Mouse (Mus musculus) hindlimb bud, embryonic 11.5 days (tissue): ENCODE data around the gene Kcna7.
A peak's percentile ranks its signal among the peaks of the same experiment; 100 is the strongest.
"Not testable (repeated sequence)": the region's sequence is repeated elsewhere in the genome, so short reads cannot be mapped to it uniquely, and the experiment has no call there.

Experiments
- DNase-seq: peaks from one replicate; pipeline ENCODE4 v3.0.0-alpha.2; 2012; ENCODE audit warnings: low read depth, low spot score; ENCODE audit errors: extremely low spot score

Kcna7 gene

DNA sequence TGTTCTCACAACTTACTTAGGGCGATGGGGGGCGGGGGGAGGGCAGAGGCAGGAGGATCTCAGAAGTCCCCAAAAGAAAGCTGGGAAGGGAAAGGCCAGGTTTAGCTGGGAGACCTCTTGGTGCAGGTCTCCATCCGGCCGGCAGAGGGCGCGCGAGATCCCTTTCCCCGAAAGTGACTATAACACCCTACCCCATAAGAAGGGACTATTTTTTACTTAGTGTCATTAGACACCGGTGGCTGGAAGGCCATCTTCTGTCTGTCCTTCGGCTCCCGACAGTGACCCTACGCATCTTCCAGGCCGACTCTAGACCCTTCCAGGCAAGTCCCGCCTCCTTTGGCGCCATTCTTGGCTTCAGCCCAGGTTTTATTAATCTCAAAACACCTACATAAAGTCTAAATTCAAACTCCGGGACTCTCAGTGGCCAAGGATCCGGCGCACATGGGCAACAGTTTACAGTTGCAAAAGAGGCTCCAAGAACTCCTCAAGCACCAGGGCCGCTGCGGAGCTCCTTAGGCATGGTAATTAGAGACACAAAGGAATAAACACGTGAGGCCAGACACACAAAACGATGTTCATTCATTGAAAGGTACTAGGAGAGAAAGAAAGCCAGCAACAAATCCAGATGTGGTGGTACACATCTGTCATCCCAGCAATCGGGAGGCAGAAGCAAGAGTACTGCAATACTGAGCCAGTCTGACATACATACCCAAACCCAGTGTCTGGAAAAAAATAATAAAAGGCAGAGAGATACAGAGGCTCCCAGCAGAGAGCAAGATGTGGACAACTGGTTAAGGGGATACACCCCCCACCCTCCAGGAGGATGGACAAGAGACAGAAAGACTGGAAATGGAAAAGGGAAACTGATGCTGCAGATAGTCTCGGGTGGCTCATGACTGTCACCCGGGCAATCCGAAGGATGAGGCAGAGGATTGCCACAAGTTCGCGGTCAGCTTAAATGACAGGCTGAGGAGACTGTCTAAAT lies at the start of gene Kcna7:
Gene Kcna7, plus strand, starts transcription at position 563 of the 985 bp plus-strand sequence.
- no peak for DNase-seq

DNA sequence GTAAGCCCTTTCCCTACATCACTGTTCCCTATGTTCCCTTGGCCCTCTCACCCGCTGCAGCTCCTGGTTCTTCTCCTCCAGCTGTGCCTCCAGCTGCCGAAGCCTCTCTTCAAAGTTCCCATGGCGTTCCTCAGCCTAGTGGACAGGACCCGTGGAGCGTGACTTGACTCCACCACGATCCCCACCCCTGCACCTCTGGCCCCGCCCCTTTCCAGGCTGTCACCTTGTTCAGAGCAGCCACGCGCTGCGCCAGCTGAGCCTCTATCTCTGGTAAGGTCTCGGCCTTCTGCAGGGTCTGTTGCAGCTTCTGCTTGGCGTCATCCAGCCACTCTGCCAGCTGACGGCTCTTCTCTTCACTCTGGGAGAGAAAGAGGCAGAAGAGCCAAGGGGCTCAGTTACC lies 49.4 kb upstream of the Kcna7 start:
- DNase-seq: no peak

DNA sequence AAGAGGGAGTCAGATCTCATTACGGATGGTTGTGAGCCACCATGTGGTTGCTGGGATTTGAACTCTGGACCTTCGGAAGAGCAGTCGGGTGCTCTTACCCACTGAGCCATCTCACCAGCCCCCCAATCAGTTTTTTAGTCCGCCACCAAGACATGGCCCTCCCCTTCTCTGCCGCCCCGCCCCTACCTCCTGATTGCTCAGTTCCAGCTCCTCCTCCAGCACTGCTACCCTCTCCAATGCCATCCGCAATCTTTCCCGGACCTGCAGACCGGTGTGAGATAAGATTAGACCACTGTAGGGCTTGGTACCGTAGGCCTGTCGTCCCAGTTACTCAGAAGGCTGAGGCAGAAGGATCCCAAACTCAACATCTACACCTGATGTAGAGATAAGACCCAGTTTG lies 46.4 kb upstream of the Kcna7 start:
- not testable (repeated sequence) for DNase-seq

DNA sequence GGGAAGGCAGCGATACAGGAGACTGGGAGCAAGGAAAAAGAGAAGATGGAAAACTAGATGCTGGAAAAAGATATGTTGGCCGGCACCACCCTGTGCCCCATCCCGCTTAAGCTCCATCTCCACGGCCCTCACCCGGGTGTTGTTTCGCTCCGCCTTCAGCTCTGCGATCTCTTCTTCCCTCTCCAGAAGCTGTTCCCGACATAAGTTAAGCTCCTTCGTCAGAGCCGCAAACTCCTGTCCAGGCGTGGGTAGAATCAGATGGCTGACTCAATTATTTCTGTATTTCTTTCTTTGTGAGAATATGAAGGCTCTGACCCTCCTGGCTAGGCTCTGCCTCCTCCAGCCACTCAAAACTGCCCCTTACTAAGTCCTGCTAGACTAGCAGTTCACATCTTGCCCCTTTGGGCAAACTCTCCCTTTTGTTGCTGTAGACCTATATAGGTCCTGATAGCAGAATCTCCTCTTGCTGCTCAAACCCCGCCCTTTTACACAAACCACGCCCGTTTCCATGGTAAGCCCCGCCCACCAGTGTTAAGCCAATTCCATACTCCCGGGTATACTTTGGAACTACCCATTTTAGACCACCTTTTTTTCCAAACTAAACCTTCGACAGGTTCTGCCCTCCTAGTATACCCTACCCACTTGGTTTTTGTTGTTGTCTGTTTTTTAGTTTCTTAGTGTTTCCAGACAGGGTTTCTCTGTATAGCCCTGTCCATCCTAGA lies 44.9 kb upstream of the Kcna7 start:
- no peak for DNase-seq

DNA sequence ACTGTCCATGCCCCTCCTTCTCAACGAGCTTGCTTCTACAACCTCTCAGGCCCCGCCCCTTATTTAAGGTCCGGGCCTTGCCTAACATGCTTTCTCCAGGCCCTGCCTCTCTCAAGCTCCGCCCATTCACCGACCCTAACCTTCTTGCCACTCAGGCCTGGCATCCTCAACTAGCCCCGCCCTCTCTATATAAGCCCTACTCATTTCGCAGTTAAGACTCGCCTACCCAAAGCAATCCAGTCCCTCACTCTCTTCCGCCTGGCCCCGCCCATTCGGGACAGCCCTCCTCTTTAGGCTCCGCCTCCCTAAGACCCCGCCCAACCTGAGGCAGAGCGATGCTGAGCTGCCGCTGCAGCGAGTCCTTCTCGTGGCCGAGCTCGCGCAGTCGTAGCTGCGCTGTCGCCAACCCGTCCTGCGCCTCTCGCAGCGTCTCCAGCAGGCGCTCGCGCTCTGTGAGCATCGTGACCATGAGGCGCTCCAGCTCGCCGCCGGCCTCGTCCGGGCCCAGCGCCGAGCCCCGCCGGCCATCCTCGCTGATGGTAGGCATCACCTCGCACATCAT lies 44.1 kb upstream of the Kcna7 start:
- DNase-seq: peak; percentile 53

DNA sequence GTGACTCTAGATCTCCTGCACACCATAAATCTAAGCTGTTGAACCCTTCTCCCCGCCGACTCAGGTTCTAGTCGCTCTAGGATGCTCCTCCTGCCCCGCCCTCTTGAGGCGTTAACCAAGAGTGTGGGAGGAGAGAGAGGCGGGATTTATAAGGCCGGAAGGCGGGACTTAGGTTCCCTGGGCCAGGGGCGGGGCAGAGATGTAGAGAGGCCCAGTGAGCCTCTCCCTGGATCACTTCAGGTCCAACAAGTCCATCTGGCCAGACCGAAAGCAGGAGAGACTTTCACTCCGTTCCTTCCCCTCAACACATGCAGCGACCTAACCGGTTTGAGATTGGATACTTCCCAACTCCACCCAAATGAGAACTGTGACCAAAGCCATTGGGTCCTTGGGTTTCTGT lies 42.7 kb upstream of the Kcna7 start:
- no peak for DNase-seq

DNA sequence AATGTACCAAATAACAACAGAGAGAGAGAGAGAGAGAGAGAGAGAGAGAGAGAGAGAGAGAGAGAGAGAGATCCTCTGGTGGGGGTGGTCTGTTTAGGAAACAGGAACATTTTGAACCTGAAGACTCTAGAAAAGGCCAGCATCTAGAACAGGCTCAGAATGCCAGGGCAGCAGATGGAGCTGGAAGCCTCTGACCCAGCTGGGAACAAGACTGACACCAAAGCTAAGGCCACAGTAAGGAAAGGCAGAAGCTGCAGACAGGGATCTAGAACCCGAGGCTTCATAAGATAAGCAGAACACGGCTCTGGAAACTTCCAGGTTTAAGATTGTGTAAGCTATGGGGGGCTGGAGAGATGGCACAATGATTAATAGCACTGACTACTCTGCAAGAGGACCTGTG lies 41.5 kb upstream of the Kcna7 start:
- no peak for DNase-seq

DNA sequence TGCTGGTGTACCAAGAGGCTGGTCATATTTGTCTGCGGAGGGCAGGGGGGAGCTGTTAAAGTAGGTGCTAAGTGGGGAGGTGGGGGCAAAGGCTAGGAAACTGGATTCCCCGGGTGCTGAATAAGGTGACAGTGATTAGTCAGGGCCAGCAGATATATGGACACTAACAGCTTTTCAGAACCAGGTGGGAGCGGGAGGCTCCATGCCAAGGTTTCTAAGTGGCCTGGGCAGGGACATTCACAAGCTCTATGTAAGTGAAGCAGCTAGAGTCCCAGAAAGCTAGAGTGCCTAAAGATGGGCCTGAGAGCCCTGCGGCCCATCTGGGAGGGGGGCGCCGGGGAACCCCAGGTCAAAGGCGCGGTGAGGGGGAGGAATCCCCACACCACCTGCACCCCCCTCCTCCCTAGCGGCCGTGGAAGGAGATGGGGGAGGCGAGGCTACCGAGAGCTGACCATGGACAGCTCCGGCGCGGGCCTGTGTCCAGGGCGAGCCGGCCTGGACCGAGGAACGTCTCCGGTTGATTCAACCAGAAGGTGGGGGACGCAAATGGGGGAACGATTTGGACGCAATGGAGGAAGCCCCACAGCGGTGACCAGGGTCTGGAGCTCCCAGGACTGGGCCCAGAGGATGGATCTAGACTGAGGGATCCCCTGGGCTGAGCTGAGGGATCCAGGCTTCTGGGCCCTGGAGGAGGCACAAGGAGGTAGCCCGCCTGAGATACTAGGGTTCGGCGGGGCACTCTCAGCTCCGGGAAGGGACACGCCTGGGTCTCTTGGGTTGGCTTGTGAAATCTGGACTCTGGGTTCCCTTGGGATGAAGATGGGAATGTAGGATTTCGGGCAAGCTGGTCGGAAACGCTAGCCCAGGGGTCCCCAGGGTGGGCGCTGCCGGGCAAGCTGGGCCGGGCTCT lies 39.5 kb upstream of the Kcna7 start:
- DNase-seq: no peak

DNA sequence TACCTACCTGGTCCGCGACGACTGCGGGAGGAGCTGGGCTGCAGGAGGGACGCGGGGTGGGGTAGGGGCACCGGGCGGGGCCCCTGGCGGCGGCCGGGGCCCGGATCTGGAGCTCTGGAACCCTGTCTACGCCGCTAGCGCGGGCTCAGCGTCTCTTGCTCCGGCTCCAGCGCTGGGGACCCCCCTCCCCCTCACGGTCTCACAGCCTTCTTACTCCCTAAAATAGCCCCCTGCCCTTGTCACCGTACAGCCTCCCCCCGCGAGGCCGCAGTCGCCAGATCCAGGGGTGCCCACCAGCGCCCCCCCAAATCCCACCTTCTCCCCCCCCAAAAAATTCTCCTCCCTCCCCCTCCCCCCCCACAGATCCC lies 38.8 kb upstream of the Kcna7 start, which contains the start of gene Ppfia3:
Gene Ppfia3, minus strand, starts transcription at position 368 of the 368 bp plus-strand sequence.
- no peak for DNase-seq

DNA sequence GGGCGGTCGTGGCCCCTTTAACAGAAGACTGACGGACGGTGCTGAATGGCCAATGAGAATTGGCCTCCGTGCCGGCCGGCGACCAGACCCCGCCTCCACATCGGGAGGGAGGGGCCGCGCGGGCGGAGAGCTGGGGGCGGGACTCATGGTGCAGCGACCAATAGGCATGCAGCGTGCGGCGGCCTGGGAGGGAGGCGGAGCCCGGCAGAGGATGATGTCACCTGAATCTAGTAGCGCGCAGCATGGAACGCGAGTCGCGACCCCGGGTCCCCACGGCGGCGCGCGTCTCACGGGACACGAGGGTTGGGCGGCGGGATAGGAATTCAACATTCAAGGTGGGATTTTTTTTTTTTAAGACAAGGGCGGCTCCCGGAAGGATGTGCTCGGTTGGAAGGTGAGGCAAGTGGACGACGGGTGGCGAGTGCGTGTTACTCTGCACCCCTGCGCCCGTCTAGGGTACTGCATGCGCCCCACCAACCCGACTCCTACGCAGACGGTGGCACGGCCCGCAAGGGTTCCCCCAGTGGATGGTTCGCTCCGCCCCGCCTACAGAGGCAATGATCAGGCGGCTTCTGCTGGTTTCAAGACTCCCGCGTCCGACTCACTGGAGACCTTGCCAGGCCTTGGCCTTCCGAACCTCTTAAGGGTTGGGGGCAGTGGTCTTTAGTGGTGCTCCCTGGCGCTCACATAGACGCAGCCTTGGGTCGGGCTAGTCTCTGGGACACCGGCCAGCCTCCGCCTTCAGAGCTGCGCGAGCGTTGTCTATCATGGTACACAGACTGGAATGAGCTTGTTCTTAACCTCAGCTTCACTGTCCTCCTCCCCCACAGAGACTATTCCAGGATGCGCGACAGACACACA lies 38.2 kb upstream of the Kcna7 start:
- peak; percentile 82 for DNase-seq

DNA sequence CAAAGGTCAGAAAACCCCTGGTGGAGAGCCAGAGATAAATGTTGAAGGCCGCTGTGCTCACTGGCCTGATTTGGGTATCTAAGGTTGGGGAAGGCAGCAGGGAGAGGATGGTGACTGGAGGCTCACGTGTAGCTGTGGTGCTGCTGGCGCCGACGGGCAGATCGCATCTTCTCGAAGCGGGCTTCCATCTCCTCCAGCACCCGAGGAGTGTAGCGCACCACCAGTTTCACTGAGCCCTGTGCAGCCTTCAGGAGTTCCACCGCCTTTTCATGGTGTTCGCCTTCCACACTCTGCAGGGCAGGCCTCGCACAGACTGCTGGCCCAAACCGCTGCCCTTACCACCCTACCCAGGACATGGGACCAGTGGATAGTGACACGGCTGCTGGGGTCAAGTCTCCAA lies 37.3 kb upstream of the Kcna7 start:
- no peak for DNase-seq

DNA sequence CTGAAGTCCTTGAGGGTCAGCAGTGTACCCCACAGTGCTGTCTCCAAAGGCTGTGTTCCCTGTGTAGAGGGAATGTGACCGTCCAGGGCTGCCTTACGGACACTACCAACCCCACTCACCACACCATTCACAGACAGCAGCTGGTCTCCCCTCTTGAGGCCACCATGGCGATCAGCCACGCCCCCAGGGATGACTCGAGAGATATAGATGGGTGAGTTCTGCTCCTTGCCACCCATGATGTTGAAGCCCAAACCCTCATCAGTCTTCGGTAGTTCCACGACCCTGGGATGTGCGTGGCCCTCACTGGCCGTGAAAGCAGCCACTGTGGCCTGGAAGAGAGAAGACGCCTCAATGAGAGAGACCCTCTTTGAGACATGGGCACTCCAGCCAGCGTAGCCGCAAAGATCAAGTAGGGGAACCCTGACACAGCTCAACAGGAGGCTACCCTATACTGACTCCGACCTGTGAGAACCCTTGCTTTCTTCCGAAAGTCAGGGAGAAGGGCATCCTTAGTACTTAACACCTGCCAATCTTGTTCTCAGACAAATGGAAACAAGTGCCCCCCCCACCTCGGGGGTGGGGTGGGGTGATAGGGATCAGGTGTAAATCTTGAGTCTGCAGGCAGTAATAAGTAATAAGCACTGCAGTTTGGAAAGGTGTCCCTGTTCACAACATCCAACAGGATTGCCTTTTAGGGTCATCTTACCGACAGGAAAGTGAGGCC lies 36.3 kb upstream of the Kcna7 start:
- no peak for DNase-seq

DNA sequence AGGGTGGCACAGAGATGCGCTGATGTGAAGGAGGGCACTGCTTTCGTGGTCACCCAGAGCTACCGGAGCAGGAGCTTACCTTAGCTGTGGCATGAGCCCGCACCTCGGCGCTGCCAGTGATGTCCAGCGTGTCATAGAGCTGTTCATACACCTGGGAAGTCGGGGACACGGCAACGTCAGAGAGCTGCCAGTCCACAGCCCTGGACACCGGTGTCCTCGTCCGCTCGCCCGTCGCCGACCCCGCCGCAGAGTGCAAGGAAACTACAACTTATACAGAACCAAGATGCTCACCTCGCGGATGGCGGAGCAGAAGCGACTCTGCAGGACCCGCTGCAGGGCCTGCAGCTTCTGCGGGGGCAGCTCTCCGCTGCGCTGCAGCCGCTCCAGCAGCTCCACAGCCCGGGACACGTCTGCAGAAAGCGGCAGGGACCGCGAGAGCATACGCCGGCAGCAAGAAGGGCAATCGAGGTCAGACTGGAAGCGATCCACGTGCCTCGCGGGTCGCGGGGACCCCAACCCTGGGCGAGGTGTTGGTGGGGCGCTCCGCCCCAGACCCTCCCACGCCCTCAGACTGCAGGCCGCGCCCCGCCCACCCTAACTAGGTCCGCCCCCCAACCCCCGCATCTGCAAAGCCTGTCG lies 35.5 kb upstream of the Kcna7 start:
- no peak for DNase-seq

DNA sequence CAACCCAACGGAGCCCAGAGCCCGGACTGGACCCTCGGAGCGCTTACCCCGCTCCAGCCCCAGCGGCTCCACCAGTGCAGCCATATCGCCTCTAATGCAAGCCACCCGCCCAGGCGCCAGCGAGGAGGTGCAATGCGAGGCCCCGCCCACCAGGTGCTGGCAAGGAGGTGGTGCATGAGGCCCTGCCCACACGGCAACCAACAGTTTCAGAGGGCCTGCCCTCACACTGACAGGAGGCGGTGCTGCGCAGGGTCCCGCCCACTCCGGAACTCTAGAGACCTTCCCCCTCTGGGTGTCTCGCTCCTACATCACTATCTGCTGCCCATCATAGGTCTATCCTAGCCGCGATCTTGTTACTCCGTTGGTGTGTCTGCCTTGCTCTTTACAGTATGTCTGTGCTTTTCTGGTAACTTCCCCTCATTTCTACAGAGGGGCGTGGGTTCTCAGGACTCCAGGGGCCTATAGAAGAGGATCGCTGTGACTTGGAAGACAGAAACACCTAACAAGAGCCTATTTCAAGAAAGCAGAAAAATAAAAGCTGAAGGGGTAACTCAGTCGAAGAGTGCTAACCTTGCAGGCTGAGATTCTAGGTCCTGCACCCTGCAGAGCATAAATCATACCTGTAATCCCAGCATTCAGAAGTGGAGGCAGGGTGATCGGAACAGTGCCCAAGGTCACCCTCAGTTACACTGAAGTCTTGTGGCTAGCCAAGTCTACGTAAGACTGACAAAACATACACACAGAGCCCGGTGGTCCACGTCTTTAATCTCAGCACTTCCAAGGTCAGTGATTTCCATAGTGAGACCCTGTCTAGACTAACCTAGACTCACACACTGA lies 34.8 kb upstream of the Kcna7 start, which contains the start of gene Lin7b:
Gene Lin7b, minus strand, starts transcription at position 109 of the 837 bp plus-strand sequence.
- DNase-seq: peak; percentile 49

DNA sequence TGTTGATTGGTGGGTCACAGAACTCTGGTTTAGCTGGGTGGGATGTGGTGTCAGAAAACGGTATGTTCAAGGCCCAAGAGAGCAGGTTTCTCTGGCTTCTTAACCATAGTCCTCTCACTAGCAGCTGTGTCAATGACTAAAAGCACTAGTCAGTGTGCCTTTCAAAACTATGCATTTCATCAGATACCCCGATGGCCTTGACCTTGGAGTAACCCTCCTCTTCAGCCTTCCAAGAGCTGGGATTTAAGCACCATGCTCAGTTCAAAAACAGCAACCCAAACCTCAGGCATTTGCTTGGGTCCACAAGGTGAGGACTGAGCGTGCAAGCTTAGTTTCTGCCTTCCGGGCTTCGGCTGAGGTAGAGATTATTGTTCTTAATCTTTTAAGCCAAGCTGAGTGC lies 33.1 kb upstream of the Kcna7 start:
- DNase-seq: no peak

DNA sequence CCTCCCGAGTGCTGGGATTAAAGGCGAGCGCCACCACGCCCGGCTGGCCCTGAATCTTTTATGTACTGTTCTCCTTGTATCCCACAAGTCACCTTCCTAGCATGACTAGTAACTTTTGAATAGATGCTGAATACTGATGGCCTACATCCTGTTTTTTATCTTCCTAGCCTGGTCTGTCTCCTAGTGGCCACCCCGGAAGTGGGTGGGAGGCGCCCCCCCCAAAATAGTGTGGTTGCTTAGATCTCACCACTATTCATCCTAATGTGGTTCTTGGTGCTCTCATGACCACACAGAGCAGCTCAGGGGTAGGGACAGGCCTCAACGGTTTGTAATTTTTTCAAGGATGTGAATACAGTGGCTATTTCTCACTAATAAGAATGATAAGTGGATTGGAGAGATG lies 30.8 kb upstream of the Kcna7 start:
- no peak for DNase-seq

DNA sequence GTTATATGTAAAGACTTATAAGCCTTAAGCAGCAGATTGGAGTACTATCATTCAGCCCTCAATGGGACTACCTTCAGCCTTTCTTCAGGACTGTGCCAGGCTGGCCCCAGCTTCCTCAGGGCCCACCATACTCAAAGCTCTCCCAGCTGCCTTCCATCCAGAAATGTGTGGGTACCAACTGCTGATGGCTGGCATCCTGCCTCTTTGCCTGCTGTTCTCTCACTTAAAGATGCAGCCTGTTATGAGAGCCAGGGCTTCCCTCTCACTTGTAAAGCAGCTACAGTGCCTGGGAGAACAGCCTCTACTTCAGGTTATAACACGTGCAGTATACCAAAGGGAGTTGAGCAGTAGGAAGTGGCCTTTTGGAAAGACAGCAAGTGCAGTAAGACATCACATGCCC lies 29.4 kb upstream of the Kcna7 start:
- no peak for DNase-seq

DNA sequence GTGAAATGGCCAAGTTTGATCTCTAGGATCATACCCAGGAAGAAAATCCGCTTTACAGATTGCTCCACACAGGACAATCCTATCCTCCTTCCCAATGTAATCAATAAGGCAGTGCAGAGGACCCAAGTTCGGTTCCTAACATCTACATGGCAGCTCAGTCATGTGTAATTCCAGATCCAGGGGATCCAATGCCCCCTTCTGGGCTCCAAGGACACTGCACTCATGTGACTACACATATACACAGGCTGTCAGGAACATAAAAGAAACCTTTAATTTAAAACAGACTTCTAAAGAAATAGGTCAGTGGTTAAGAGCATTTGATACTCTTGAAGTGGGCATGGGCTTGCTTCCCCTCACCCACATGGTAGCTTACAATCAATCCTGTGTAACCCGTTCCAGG lies 19.4 kb upstream of the Kcna7 start:
- DNase-seq: no peak
